Mouse (Mus musculus): ENCODE measurements around the gene Chek2.

DNA sequence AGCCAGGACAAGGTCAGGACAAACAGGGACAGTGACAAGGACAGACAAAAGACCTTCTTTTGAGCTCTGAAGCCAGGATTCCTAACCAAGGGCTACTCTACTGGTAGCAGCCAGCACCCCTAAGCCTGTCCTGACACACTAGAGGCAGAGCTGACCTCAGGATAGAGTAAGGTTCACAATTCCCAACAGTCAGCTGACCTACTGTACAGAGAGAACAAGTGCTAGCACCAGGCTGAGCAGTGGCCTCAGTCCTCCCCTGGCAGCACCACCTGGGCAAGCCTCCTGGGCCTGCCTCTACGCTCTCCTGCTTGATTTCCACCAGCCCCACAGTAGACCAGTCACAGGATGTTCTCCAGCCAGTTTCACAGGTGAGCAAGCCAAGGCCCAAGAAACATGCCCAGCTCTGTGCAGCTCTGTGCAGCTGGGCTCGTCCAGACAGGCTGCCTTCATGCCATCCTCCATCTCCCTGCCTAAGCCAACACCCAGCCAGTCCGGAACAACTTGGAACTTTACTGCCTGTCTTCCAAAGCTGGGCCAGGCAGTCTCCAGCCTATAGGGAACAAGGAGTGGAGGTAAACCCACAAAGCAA, 38.6 kb upstream of the Chek2 start:
- TF ChIP-seq CTCF (IDR thresholded peaks at IDR 0.05; ENCODE audit: control insufficient read depth, insufficient read depth, low read length) (no peak), POLR2A (IDR thresholded peaks at IDR 0.05; ENCODE audit: borderline replicate concordance, control insufficient read depth, low read depth, low read length) (no peak)
